Mouse (Mus musculus) bone marrow macrophage, adult 2 months (primary cell): ENCODE data around the gene Gdf1.

Experiments used
- CTCF ChIP-seq: IDR thresholded peaks from 2 replicates; pipeline ENCODE4 v1.5.1; 2012; ENCODE audit warnings: low read depth, mild to moderate bottlenecking, low read length, moderate library complexity
- POLR2A ChIP-seq: IDR thresholded peaks from 2 replicates; pipeline ENCODE4 v1.6.1; 2012; ENCODE audit warnings: mild to moderate bottlenecking, low read depth, low read length, borderline replicate concordance

DNA sequence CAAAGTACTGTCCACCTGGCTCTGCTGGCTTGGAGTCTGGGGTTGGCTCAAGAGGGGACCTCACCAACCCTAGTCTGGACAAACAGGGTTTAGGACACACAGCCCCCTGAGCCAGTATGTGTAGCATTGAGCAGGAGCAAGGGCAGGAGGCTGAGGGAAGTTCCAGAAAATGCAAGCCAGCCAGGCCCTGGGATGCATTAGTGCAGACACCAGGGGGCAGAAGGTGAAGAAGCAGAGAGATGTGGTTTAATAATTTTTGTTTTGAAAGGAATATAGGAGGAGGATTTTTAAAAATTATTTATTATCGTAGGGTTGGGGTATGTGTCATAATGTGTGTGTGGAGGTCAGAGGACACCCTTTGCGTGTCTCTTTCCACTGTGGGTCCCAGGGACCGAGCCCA is 5.9 kb upstream of the Gdf1 start:
- TF ChIP-seq POLR2A: no peak
- no peak for TF ChIP-seq CTCF
